Mouse (Mus musculus) thymus, adult 18-20 months (tissue): ENCODE measurements around the gene 4931408C20Rik.

ENCODE experiments used
- DNase-seq, 2 experiments: peaks; one replicate each; pipeline ENCODE4 v3.0.0; 2022; ENCODE audit warnings: mixed read lengths in 2 of 2

Gene 4931408C20Rik

DNA sequence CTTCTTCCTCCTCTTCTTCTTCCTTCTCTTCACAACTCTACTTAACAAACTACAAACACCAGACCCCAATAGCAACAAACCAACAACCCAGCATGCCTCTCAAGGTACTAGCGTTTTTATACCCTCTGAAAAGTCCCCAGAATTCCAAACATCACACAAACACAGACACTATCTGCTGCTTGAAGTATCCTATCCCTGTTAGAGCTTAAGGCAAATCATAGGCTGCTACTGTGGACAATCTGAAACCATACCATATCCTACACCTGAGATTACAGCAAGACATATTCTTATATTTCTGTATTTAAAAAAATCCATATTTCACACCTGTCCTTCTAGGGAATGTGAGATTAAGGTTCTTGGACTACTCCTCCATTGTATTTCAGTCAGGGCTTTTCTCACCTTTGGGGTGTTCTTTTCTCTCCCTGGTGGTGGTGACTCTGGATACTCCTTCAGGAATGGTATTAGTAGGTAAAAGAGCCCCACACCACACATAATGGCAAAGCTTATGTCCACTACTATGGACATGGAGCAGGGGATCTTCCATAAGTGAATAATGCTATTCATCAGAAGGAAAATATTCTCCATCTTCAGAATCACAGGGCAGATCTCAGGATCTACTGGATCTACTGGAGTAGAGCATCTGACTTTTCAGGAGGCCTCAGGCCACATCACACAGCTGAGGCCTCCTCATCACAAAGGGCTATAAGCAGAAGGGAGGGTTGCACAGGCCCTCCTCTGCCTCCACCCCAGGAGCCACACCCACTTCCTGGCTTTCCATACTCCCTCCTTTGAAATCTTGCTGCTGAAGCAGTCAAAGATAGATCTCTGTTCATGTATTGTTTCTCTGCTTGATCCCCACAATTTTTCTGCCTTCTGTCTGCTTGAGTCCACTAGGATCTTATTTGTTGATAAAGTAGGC is at the start of gene 4931408C20Rik:
TSS of gene 4931408C20Rik (minus strand) at position 619 of the 919 bp plus-strand sequence.
- DNase-seq, result peak; percentile 5 to 11

GRCm38 (mm10) chr1:26687926-26688325 is 666 bp upstream of the 4931408C20Rik start:
- no peak for DNase-seq

DNA sequence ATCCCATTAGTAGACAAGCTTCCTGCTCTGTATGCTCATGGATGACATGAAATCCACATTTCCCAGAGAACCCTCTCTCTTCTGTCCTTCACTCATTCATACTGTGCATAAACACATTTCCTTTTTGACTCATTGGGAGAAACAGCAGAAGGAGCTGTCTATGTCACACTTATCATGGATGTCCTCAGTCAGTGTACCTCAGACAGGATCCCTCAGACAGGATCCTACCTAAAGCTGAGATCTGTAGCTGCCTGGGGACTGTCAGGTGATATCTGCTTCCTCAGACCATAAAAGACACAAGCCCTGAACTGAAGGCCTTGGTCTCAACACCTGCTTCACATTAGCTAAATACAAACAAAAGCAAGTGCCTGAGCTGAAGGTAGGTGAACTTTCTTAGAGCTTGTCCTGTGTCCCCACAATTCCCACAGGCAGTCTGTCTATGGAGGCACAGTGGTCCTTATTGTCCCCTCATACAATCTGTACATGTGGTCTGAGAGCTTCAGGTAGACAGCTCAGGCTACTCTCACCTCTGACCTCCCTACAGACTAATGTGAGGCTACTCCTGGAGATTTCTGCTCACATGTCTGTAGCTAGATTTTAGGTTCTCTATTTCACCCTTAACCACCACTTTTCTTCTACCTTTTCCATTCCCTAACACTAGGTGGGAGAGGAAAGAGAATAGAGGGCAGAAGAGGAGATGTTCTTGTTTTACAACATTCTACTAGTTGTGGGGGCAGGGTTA is 1.1 kb downstream of the 4931408C20Rik start:
- DNase-seq, result no peak

GRCm38 (mm10) chr1:26685383-26685782 is 1.9 kb downstream of the 4931408C20Rik start:
- DNase-seq, result no peak

DNA sequence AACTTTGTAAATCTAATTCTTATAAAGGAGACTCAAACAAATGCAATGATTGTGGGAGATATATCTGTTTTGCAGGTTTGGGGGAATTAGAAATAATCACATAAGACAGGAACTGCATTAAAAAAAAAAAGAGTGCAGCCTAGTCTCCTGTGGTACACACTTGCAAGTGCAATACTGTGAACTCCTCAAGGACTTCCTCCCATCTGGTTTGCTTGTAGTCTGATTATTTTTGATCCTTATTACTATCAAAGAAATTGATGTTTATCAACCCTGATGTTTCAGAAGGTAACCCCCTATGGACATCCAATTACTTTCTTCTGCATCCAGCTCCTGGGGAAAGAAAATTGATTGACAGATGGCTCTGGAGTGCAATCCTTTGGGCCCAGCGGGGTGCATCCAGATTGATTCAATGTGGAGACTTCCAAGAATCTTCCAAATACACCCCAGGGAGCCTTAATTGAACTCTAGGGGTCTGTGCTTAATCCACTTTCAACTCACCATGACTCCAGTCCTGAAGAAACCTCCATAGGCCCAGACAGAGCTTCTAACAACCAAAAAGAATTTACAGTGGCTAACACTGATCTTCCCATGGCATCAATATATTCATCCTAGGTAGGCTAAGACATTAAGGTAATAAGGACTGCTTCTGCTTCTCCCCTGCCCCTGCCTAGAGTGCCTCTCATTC is 37.4 kb downstream of the 4931408C20Rik start:
- DNase-seq, result no peak

- no peak for DNase-seq
Measured at GRCm38 (mm10) chr1:26636051-26636450, 51.2 kb downstream of the 4931408C20Rik start.
